Mouse (Mus musculus) thymus, postnatal 10 days (tissue): ENCODE measurements at regions not wholly inside any gene's neighbourhood (a gene's known extent, or its start where the extent isn't known, plus 50 kb on each side); places are given as distances from the start of the nearest gene placed in this dataset.

ENCODE experiments used
- DNase-seq, 2 experiments: peaks; one replicate each; pipeline ENCODE4 v3.0.0; 2021; ENCODE audit warnings: low spot score in 2 of 2

DNA sequence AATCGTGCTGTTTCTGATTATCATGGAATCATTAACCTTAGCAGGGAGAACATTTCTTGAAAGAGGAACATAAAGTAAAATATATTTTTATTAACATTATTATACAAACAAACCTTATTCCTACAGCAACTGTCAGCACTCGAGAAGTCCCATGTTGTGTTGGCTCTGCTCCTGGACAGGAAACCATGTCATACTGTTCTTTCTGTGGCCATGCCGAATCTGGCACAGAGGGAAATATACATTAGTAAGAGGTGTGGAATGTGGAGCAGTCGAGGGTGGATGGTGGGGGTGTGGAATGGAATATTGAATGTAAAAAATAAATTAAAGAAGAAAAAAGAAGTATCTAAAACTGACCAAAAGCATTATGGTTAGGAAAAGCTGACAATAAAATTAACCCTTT is 342.1 kb upstream of the Pmfbp1 start:
- no peak for DNase-seq

DNA sequence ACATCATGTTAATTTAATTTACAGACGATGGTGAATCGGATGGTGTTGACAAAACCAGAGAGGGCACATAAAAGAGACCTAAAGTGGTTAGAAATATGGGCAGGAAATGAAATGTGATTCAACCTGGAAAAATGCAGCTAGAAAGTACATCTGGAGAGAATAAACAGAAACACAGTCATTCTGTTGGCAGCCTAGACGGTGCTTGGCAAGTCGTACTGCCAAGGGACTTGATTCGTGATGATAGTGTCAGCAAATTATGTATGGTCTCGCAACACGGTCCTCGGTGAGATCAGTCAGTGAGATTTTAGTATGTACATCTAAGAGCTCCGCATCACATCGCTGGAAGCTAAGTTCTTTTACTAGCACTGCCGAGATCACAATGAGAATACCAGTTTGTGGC is 338.3 kb upstream of the Pmfbp1 start:
- no peak for DNase-seq

DNA sequence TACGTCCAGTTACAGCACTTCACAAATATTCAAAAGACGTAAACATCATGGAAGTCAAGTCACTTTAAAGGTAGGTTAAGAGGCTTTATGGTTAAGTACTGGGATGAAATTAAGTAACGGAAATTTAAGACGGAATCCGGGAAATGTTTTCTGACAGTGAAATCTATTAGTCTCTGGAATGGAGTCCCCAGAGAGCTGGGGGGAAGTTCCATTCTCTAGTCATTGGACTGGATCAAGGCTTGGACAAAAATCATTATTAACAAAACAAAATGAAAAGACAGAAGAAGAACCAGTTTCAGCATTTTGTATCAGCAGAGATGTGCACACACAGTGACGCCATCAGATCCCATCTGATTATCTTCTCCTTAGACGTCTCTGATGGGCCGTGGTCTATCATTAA is 337.8 kb upstream of the Pmfbp1 start:
- DNase-seq: no peak

DNA sequence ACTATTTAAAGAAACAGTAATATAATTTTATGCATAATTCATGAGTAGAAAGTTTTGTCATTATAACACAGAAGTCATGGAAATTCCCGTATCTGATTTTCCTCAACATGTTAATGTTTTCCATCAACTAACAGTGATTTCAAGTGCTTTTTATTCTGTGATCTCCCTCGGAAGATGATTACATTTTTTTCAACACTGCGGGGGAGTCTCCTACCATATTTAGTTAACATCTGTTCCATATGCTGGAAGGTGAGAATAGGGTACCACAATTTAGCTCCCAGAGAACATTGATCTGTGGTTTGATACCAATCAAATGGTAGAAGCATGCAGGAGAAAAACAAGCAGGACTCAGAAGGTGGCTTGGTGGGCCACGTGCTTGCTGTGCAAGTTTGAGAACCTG is 321.1 kb upstream of the Pmfbp1 start:
- DNase-seq: no peak

DNA sequence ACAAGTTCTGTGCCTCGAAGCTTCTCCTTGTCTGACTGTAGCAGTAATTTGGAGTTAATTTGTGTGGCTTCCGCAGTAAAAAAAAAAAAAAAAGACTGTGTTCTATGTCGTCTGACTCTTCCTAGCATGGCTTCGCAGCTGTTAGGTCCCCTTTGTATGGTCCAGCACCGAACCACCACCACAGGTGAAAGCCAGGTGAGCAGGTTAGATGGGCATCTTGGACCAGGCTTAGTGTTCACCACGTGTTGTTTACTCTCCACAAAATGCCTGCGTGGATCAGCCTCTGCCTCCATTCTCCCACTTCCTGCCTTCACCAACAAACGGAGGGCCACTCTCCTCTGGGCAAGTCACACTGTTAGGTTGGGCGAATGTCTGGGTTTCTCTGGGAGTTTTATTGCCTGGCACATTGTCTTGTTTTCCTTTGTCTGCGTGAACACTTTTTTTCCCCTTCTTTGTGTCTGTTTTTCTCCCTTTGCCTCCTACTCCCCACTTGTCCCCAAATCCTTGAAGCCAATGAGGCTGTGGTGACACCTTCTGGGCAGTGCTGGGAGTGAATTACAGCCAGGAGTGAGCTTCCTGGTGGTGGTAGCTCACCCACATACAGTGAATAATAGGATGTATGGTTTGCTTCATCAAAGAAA is 308.1 kb upstream of the Pmfbp1 start:
- DNase-seq: peak in 1 of 2 experiments; percentile 22

DNA sequence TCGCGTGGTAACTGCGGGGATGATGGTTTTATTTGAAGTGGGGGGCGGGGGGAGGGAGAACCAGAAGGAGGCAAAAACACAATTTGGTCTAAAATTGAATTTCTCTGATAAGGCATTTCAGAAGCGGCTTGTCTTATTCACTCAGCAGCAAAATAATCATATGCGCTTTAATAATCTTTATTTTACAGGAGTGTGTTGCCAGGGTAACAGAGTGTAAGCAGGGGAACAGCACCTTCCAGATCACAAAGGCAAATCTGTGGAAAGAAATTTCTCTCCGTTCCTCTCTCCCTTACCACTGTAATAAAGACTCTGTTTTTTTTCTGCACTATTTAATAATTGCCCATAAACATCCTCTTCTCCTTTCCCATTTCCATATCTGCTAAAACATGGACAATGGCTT is 306.2 kb upstream of the Pmfbp1 start:
- DNase-seq: no peak

DNA sequence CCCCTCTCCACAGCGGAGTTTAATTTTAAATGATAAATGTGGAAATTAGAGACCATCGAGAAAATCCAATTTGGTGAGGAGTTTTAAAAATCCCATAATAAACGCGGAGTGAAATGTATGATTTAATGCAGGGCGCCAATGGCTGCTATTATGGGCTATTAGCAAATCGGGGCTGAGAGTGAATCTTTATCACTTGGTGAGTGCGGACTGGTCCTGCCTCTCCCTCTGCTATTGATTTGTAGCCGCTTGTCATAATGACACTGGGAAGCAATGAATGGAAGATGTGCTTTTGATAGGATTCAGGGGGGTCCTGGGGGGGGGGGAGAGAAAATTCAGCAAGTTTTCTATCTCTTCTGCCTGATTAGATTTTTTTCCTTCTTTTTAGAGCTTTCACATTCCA is 279.6 kb upstream of the Pmfbp1 start:
- DNase-seq: no peak

DNA sequence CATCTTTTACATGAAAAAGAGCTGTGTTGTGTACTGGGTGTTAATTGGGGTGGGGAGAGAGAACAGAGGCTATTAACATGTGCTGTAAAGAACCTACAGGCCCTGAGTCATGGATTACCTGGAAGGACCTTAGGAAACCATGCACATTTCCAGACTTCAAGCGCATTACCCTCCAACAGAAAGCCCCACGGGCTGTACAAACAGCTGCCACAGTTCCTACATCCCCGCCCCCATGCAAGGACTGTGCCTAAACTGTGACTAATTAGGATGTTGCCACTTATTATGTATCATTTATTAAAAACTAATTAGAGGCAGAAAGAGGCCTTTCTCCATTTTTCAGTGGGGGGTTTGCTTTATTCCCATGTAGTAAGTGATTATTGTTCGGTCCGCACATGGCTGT is 277.5 kb upstream of the Pmfbp1 start:
- no peak for DNase-seq

DNA sequence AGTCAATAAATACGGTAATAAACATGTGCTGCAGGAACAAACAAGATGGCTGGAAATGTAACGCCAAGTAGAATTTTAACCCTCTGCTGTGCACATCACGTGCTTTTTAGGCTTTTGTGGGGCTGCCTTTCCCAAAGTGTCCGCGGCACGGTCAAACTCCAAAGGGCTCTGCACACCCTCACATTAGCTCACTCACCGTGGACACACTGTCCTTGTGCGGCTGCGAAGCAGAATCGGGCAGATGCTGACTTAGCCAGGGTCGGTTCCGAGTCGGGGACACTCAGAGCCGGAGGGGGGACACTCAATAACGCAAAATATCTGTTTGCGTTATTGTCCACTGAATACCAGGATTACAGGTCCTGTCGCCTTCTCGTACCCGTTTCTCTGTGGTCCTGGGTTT is 276.5 kb upstream of the Pmfbp1 start:
- DNase-seq: no peak

DNA sequence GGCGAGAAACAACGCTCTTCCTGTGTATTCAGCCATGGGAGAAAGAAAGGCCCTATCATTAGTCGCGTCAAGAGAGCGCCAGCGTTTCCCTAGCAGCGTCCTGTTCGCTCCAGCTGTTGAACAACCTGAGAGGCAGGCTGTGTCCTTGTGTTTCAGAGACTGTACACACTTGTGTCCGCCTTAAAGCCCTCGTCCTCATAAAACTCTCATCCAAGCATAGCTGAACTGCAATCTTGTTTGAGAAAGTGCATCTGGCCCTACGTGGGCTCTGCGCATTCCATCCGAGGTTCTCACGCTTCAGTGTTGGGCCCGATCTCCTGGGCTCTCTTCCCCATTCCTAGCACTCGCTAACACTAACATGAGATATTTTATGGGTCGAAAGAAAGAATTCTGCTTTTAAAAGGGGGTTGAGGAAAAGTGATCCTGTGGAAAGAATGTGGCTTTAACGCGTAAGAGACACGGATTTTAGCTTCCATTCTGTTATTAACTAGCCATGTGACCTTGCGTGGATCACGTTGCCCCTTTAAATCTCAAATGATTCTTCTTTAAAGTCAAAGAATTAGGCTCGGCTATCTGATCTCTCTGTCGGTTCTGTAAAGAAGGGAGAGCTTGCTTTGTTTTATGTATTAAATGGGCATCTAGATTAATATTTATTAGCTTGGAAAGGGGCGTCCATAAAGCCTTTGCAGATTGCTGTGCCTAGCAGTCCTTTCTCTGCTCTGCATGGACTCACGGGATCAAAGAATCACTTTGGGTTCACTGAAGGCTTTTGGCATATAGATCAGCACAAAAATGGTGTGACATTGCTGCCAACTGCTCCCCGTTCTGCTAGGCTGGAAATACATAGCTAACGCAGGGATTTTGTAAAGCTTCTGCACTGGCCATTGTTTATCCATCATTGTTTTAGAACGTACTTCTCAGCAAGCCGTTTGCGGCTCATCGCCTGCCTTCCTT is 261.3 kb upstream of the Pmfbp1 start:
- DNase-seq: no peak

DNA sequence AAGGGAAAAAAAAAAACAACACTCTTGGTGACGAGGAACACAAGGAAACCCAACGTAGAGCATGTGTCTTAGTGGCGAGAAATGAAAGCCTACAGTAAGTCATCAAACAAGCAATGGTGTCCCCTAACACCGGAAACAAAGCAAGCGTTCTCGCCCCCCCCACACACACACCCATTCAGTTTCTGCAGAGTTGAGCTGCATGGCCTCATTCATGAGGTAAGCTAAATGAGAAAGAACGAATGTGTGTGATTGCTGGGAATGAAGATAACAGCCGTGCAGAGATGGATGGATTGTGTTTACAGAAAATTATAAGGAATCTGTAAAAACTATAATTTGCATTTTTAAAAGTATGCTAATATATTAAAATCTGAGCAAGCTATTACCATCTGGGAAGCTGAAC is 248.3 kb upstream of the Pmfbp1 start:
- no peak for DNase-seq

DNA sequence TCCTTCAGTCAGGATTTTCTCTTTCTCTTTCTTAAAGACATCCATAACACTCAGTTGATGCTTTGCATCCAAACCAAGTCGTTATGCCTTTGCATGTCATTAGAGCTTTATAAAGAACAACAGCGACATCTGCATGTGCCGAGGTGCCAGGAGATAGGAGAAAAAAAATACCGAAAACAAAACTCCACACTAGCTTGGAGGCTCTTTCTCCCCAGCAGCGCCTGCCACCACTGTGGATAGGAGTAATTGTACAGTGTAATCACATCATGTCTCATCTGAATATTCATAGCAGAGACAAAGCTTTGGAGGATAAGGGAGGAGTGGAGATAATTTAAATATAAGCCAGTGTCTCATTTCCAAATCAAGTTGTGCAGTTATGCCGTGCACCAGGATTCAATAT is 246.0 kb upstream of the Pmfbp1 start:
- no peak for DNase-seq

DNA sequence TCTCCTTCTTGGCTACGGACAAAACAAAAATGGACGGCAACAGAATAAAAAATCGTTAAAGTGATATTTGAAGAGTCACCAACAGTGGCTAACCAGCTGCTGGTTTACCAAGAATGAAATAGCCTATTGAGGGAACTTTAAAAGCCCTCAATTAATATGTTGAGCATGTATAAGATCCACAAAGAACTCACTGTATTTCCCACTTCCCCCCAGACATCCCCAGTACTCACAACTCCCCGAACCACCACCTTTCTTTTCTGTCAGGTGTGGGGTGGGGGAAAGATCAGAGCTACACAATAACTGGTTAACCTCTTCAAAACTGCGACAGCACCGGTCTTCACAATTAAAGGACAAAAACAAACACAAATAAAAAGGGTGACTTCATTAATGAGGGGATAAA is 245.5 kb upstream of the Pmfbp1 start:
- DNase-seq: no peak

DNA sequence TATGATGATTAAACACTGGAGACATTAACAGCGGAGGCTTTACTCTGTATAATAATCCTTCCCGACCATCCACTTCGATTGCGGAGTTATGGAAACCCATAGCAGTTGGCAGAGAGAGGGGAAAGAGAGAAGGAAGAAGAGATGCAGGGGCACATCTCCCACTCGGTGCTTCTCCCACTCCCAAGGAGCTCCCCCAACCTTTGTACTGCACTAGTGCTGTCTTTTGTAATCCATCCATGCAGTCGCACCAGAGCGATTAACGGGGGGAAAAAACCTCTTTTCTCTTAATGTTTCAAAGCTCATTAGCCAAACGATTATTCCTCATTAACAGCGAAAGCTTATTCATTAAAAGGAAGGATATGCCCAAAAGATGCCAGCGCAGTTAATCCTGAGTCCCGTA is 244.6 kb upstream of the Pmfbp1 start:
- DNase-seq: no peak

DNA sequence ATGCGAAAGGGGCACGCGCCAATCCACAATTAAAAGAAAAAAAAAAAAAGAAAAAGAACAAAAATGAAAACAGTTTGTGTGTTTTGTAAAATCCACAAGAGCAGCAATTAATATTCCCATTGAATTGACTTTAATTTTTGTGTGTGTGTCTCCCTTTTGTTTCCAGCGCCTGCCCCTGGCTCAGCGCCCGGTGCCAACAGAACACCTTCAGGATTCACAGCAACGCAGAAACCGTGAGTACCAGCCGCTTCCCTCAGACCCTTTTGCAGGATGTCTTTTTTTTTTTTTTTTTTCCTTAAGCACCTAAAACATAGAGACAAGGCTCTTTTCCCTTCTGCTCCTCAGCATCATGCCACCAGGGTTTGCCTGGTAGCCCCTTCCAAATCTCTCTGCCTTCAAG is 244.1 kb upstream of the Pmfbp1 start:
- no peak for DNase-seq

DNA sequence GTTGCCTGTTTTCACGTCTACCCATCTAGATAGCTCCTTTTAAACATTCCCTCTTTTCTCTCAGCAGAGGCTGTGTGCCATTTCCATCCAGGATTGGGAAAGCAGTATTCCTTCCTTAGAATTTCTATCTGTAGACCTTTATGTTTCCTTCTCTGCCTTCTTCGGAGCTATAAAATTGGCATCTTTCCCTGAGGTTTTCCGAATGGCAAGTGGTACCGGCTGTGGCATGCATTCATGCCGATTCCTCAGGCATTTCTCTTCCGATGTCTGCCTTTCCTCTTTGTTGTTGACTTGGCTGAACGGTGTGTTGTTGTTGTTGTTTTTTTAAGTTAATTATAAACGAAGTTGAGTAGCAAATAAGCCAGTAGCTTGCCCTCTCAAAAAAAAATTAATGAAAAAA is 243.3 kb upstream of the Pmfbp1 start:
- DNase-seq: no peak

DNA sequence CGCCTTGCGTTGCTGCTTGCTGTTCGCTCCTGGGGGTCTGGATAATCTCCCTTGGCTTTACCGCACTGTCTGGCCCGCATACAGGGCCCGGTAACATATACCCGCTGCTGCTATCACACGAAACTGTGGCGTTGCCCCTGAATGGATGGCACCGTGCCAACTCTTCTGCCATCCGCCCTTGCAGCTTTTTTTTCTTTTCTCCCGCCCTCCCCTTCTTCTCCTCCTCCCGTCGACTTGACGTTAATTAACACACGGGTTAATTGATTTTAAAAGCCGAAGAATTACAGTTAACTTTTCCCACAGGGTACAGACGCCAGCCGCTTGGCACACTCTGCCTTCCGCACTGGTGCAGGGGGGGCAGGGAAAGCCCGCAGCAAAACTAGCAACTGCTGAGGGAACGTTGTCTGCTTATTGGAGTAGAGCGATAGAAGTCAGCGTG is 242.4 kb upstream of the Pmfbp1 start:
- no peak for DNase-seq

DNA sequence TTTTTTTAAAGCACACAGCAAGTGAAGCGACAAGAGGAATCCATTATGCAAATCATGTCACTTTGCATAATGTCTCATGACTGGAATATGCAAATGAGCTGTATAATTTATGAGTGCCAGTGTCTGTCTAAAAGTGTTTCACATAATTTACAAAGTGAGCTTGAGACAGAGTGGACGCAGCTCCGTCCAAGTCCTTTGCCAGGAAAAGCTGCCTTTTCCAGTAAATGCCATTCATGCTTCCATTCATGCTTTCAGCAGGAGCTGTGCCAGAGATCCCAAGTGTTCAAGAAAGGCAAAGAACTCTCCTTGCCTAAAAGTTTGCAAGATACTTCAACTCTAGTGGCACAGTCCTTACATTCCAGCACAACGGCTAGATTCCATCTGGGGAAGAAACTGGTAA is 241.4 kb upstream of the Pmfbp1 start:
- no peak for DNase-seq

DNA sequence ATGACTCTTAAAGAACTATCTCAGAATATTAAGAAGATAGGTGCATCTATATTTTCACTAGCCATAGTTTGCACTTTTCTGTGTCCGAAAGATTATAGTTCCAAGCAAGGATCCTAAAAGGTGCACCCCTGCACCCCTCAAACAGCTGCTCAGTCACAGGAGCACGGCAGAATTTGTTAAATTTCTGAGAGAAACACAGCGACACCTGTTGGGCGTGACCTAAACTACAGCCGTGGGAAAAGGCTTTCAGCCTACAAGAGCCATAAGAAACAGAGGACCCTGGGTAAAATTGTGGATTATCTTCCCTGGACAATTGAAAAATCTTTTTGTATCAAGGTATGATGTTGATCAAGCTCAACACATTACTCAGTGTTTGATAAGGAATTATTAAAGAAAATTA is 214.7 kb upstream of the Pmfbp1 start:
- DNase-seq: peak in 1 of 2 experiments; percentile 28

DNA sequence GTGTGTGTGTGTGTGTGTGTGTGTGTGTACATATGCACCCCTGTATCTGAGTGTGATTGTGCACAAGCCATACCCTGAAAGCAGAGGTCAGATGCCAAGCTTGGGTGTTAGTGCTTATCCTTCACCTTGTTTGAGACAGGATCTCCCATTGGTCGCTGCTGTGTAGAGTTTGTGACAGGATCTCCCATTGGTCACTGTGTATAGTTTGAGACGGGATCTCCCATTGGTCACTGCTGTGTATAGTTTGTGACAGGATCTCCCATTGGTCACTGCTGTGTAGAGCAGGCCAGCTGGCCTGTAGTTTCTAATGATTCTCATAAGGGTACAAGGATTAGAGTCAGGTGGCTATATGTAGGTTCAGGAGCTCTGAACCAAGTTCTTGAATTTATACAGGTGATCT is 213.3 kb upstream of the Pmfbp1 start:
- DNase-seq: no peak

DNA sequence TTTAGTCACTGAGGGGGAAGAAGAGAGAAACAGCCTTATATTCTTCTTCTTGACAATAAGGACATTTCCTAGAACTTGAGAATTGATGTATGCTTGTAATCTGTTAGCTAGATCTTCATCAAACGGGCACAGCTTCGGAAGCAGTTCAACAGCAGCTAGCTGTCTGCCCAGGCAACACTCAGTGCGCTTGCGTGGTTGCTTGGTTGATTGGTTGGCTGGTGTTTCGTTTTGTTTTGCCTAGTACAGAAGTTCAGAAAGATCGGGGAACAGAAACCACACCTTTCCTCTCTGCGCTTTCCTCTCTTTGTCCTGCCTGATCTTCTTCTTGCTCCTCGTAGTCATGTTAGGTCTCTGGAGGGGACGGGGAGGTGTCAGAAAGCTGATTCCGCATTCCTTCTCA is 212.2 kb upstream of the Pmfbp1 start:
- no peak for DNase-seq

DNA sequence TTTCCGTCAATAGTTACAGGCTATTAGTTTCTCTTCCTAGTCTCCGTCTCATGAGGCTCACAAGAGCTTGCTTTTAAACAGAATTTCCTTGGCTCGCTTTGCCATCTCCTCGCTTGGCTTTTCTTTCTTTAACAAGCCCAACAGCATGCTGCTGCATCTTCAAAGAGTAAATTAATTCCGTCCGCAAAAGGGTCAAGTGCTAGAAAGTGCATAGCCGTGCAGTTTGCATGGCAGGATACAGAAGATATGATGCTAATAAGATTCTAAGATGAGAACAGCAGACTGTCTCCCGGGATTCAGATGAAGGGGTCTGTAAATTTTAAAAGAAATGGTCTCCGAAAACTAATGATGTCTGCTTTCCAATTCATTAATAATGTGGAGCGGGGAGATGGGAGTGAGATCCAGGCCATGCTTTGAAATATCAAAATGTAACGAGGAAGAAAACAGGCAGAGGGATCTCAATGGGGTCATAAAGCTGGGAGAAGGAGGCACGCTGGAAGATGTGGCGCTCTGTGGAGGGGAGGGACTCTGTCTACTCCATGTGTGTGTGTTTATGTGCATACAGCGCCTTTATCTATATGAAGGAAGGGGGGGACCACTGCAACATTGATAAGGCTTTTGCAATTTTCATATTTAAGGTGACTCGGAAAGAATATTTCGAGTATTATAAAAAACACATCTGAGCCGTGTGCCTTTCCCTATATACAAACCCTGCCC is 183.0 kb upstream of the Pmfbp1 start:
- no peak for DNase-seq
